Mouse (Mus musculus): ENCODE results near the gene Igsf9b. TPM values are rescaled to one million over a fixed set of nuclear protein-coding genes. Genes with fewer than 3 reads are reported as not detected.

Gene Igsf9b
- polyA plus RNA-seq, 1 experiment from 2014 or later = 0.01 TPM

- Histone ChIP-seq H3K9ac (replicated peaks) (no peak overlapping the region), H3K4me3 (ENCODE audit: low read depth, low read length) (no peak overlapping the region), H3K9me3 (ENCODE audit: low read length) (no peaks in the 10 kb centered on the region), H3K4me1 (ENCODE audit: insufficient read depth) (no peaks in the 10 kb centered on the region), H3K4me2 (ENCODE audit: low read depth, low read length) (no peak overlapping the region), H3K27ac (ENCODE audit: low read depth) (no peak overlapping the region), H3K36me3 (replicated peaks; ENCODE audit: insufficient read depth, low read length) (no peaks in the 10 kb centered on the region), H3K27me3 (ENCODE audit: insufficient read depth, low read length) (no peaks in the 10 kb centered on the region)
- no peak for TF ChIP-seq CTCF (IDR thresholded peaks at IDR 0.05; ENCODE audit: low read depth)
- no peak for TF ChIP-seq EP300 (IDR thresholded peaks at IDR 0.05; ENCODE audit: low read depth)
- ATAC-seq = no peak
- DNase-seq = no peak
- WGBS (ENCODE audit: insufficient replicate concordance) = 77% methylated on average over 5 of the region's 5 CpGs
Measured at GRCm38 (mm10) chr9:27267878-27268277, 31.1 kb upstream of the Igsf9b start.

- no peaks in the 10 kb centered on the region for H3K36me3 ChIP-seq (replicated peaks; ENCODE audit: insufficient read depth, low read length)
- H3K4me3 ChIP-seq (ENCODE audit: low read depth, low read length) = no peak overlapping the region
- no peaks in the 10 kb centered on the region for H3K27me3 ChIP-seq (ENCODE audit: insufficient read depth, low read length)
- H3K9ac ChIP-seq (replicated peaks) = no peak overlapping the region
- DNase-seq (no peak), ATAC-seq (no peak)
- no peaks in the 10 kb centered on the region for H3K4me1 ChIP-seq (ENCODE audit: insufficient read depth)
- WGBS (ENCODE audit: insufficient replicate concordance) = 64% methylated on average over 4 of the region's 4 CpGs
- H3K27ac ChIP-seq (ENCODE audit: low read depth) = no peak overlapping the region
- H3K9me3 ChIP-seq (ENCODE audit: low read length) = no peaks in the 10 kb centered on the region
- TF ChIP-seq CTCF (IDR thresholded peaks at IDR 0.05; ENCODE audit: low read depth) = no peak
- no peak for TF ChIP-seq EP300 (IDR thresholded peaks at IDR 0.05; ENCODE audit: low read depth)
- no peak overlapping the region for H3K4me2 ChIP-seq (ENCODE audit: low read depth, low read length)
Measured at GRCm38 (mm10) chr9:27268493-27268892, 30.5 kb upstream of the Igsf9b start.

DNA sequence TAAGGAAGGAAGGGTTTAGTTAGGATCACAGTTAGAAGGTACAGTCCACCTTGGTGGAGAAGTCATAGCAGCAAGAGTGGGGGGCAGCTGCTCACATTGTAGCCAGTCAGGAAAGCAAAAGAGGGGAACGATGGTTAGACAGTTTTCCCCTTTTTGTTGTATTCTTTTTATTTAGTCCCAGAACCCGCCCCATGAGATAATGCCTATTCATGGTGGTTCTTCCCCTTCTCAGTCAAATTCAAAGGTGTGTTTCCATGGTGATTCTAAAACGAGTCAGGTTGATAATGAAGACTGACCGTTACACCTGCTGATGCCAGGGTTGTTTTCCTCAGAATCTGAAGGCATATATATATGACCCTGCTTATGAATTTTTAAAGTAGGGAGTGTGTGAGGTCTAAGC is 29.7 kb upstream of the Igsf9b start:
- Histone ChIP-seq H3K9ac (replicated peaks) (no peak overlapping the region), H3K4me2 (ENCODE audit: low read depth, low read length) (no peak overlapping the region), H3K9me3 (ENCODE audit: low read length) (no peaks in the 10 kb centered on the region), H3K4me3 (ENCODE audit: low read depth, low read length) (no peak overlapping the region), H3K4me1 (ENCODE audit: insufficient read depth) (no peaks in the 10 kb centered on the region), H3K27ac (ENCODE audit: low read depth) (no peak overlapping the region), H3K36me3 (replicated peaks; ENCODE audit: insufficient read depth, low read length) (no peaks in the 10 kb centered on the region), H3K27me3 (ENCODE audit: insufficient read depth, low read length) (no peaks in the 10 kb centered on the region)
- TF ChIP-seq CTCF (IDR thresholded peaks at IDR 0.05; ENCODE audit: low read depth) = no peak
- no peak for TF ChIP-seq EP300 (IDR thresholded peaks at IDR 0.05; ENCODE audit: low read depth)
- DNase-seq (no peak), ATAC-seq (no peak)
- 65% methylated on average over 4 of the region's 4 CpGs for WGBS (ENCODE audit: insufficient replicate concordance)

GRCm38 (mm10) chr9:27269904-27270303 is 29.1 kb upstream of the Igsf9b start:
- TF ChIP-seq EP300 (IDR thresholded peaks at IDR 0.05; ENCODE audit: low read depth) (no peak), CTCF (IDR thresholded peaks at IDR 0.05; ENCODE audit: low read depth) (no peak)
- H3K27ac ChIP-seq (ENCODE audit: low read depth) = no peak overlapping the region
- H3K27me3 ChIP-seq (ENCODE audit: insufficient read depth, low read length) = no peaks in the 10 kb centered on the region
- no peak overlapping the region for H3K9ac ChIP-seq (replicated peaks)
- DNase-seq (no peak), ATAC-seq (no peak)
- no peaks in the 10 kb centered on the region for H3K36me3 ChIP-seq (replicated peaks; ENCODE audit: insufficient read depth, low read length)
- H3K4me2 ChIP-seq (ENCODE audit: low read depth, low read length) = no peak overlapping the region
- 63% methylated on average over 2 of the region's 2 CpGs for WGBS (ENCODE audit: insufficient replicate concordance)
- no peak overlapping the region for H3K4me3 ChIP-seq (ENCODE audit: low read depth, low read length)
- no peaks in the 10 kb centered on the region for H3K9me3 ChIP-seq (ENCODE audit: low read length)
- no peaks in the 10 kb centered on the region for H3K4me1 ChIP-seq (ENCODE audit: insufficient read depth)

DNA sequence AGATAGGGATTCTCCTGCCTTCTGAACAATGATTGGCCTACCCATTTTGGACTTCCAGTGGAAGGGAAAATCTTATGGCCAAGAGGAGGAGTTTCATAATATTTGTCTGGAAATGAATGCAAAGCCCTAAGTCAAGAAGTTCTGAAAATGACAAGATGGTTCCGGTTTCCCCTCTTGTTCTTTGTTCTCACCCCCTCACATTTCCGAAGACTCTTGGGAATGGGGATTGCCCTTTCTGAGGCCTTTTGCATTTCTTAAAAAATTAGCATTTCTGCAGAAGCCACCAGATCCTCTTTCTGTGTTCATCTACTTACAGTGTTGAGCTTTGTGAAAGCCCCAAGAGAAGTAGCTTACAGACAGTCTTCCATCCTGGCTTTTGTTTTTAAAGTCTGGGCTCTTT is 27.1 kb upstream of the Igsf9b start:
- Histone ChIP-seq H3K9ac (replicated peaks) (no peak overlapping the region), H3K4me2 (ENCODE audit: low read depth, low read length) (no peak overlapping the region), H3K27ac (ENCODE audit: low read depth) (no peak overlapping the region), H3K9me3 (ENCODE audit: low read length) (no peaks in the 10 kb centered on the region), H3K36me3 (replicated peaks; ENCODE audit: insufficient read depth, low read length) (no peaks in the 10 kb centered on the region), H3K4me3 (ENCODE audit: low read depth, low read length) (no peak overlapping the region), H3K27me3 (ENCODE audit: insufficient read depth, low read length) (no peaks in the 10 kb centered on the region), H3K4me1 (ENCODE audit: insufficient read depth) (no peaks in the 10 kb centered on the region)
- DNase-seq = no peak
- TF ChIP-seq CTCF (IDR thresholded peaks at IDR 0.05; ENCODE audit: low read depth) (no peak), EP300 (IDR thresholded peaks at IDR 0.05; ENCODE audit: low read depth) (no peak)
- ATAC-seq = no peak
- WGBS (ENCODE audit: insufficient replicate concordance) = 82% methylated on average over 2 of the region's 2 CpGs

GRCm38 (mm10) chr9:27272858-27273257 is 26.1 kb upstream of the Igsf9b start:
- H3K9me3 ChIP-seq (ENCODE audit: low read length) = no peaks in the 10 kb centered on the region
- no peak for TF ChIP-seq EP300 (IDR thresholded peaks at IDR 0.05; ENCODE audit: low read depth)
- no peak for TF ChIP-seq CTCF (IDR thresholded peaks at IDR 0.05; ENCODE audit: low read depth)
- ATAC-seq = no peak
- H3K27ac ChIP-seq (ENCODE audit: low read depth) = no peak overlapping the region
- no peaks in the 10 kb centered on the region for H3K27me3 ChIP-seq (ENCODE audit: insufficient read depth, low read length)
- H3K4me1 ChIP-seq (ENCODE audit: insufficient read depth) = no peaks in the 10 kb centered on the region
- no peak for DNase-seq
- no peak overlapping the region for H3K9ac ChIP-seq (replicated peaks)
- H3K4me2 ChIP-seq (ENCODE audit: low read depth, low read length) = no peak overlapping the region
- no peaks in the 10 kb centered on the region for H3K36me3 ChIP-seq (replicated peaks; ENCODE audit: insufficient read depth, low read length)
- WGBS (ENCODE audit: insufficient replicate concordance) = 75% methylated on average over 1 of the region's 1 CpGs
- H3K4me3 ChIP-seq (ENCODE audit: low read depth, low read length) = no peak overlapping the region

- no peak overlapping the region for H3K27ac ChIP-seq (ENCODE audit: low read depth)
- H3K4me1 ChIP-seq (ENCODE audit: insufficient read depth) = no peaks in the 10 kb centered on the region
- no peak for TF ChIP-seq CTCF (IDR thresholded peaks at IDR 0.05; ENCODE audit: low read depth)
- TF ChIP-seq EP300 (IDR thresholded peaks at IDR 0.05; ENCODE audit: low read depth) = no peak
- H3K4me2 ChIP-seq (ENCODE audit: low read depth, low read length) = no peak overlapping the region
- DNase-seq (no peak), ATAC-seq (no peak)
- no peak overlapping the region for H3K9ac ChIP-seq (replicated peaks)
- H3K27me3 ChIP-seq (ENCODE audit: insufficient read depth, low read length) = no peaks in the 10 kb centered on the region
- no peak overlapping the region for H3K4me3 ChIP-seq (ENCODE audit: low read depth, low read length)
- no peaks in the 10 kb centered on the region for H3K36me3 ChIP-seq (replicated peaks; ENCODE audit: insufficient read depth, low read length)
- no peaks in the 10 kb centered on the region for H3K9me3 ChIP-seq (ENCODE audit: low read length)
- 57% methylated on average over 8 of the region's 8 CpGs for WGBS (ENCODE audit: insufficient replicate concordance)
Measured at GRCm38 (mm10) chr9:27276282-27276839, 22.6 kb upstream of the Igsf9b start.

All from liver, postnatal 0 days (tissue).